Mouse (Mus musculus) naive thymus-derived CD4-positive, alpha-beta T cell, adult 5 months (primary cell): ENCODE results near the gene Cpne1. TPM values are rescaled to one million over a fixed set of nuclear protein-coding genes. Genes with fewer than 3 reads are reported as not detected.

Source experiments
- polyA plus RNA-seq: library from polyadenylated mRNA; unstranded; fragments of 100-300 nt; shearing (Covaris generic); gene quantifications from one replicate; pipeline ENCODE4 v1.2.1, GENCODE M21; 2017

Gene Cpne1
- 64.8 TPM for polyA plus RNA-seq

DNA sequence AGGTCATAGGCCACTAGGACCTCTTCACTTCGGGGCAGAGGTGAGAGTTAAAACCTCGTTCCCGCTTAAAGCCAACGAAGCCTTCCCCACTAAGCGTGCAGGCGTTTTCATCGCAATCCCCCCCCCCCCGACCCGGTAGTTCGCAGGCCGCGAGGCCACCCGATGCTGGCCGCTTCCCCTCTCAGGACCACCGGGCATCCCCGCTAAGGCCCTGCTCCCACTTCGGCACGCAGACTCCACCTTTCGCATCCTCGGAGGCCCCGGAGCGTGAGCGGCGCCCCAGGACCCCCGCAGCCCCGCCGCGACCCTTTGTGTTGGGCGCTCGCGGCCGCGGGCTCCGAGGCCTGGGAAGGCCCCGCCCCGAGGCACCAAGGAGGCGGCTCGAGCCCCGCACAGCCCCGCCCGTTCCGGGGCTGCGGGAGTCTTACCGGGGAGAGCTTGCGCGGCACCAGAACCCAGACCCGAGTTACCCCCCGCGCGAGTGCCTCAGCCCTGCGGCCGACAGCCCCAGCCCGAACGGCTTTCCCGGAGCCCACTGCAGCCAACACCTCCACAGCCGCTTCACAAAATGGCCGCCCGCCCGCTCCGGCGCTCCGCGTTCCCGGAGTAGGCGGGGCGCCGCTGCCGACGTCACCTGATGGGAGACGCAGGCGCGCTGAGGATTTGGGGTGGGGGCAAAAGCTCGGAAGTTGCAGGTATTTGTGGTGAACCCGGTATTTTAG is at the start of gene Cpne1, which contains the start of gene Rbm12:
Gene Cpne1 (minus strand): TSS at position 608 of the 722 bp plus-strand sequence.
Gene Rbm12 (minus strand): TSS at position 621 of the 722 bp plus-strand sequence.

GRCm38 (mm10) chr2:156143953-156144724 is 32.4 kb upstream of the Cpne1 start, which contains the start of the genes Romo1 and Nfs1:
Gene Romo1, plus strand, starts transcription at chr2:156144039.
Gene Nfs1, minus strand, starts transcription at chr2:156144186.

GRCm38 (mm10) chr2:156126992-156127391 is 15.2 kb upstream of the Cpne1 start, which contains the start of gene Gm28036:
Gene Gm28036, minus strand, starts transcription at chr2:156127092.

GRCm38 (mm10) chr2:156065099-156066041 is 46.4 kb downstream of the Cpne1 start, which contains the start of gene Spag4:
Gene Spag4, plus strand, starts transcription at chr2:156065175.

DNA sequence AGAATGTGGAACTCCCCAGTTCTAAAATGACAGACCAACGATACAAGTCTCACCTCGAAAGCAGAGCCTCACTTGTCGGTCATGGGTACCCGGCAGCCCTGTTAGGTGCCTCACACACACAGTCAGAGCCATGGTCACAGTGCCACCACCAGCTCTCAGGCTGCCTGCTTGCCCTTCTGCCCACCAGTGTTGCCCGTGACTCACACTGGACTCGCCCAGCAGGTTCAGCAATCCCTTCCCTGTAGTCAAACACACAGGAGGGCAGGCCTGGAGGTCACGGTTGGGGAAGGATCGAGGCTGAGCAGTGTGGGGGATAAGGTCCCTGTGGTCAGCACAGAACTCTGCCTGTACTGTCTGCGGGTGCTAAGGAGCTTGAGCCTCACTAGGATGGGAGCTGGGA is 58.9 kb downstream of the Cpne1 start, which contains the start of gene Fer1l4:
Gene Fer1l4 (minus strand): TSS at position 132 of the 400 bp plus-strand sequence.

Other genes with a start within 250 kb of the Cpne1 start
- gene Uqcc1, start 181.7 kb downstream of the Cpne1 start, polyA plus RNA-seq: 45.5 TPM
- gene Gm15557, start 171.2 kb downstream of the Cpne1 start, polyA plus RNA-seq: not detected
- gene Gdf5, start 166.6 kb downstream of the Cpne1 start, polyA plus RNA-seq: not detected
- gene Cep250, start 155.5 kb downstream of the Cpne1 start, polyA plus RNA-seq: 19.3 TPM
- gene 6430550D23Rik, start 104.0 kb downstream of the Cpne1 start, polyA plus RNA-seq: 2.7 TPM
- 78.5 TPM for gene Ergic3, start 103.9 kb downstream of the Cpne1 start, polyA plus RNA-seq
- gene Fer1l4, start 59.0 kb downstream of the Cpne1 start, polyA plus RNA-seq: not detected
- gene Spag4, start 46.8 kb downstream of the Cpne1 start, polyA plus RNA-seq: 3.5 TPM
- gene Rbm12, start within 50 bp of the Cpne1 start, polyA plus RNA-seq: 54.4 TPM
- 24.9 TPM for gene Gm28036, start 15.1 kb upstream of the Cpne1 start, polyA plus RNA-seq
- gene Romo1, start 32.1 kb upstream of the Cpne1 start, polyA plus RNA-seq: 119 TPM
- gene Nfs1, start 32.2 kb upstream of the Cpne1 start, polyA plus RNA-seq: 38.9 TPM
- 1,761 TPM for gene Rbm39, start 68.3 kb upstream of the Cpne1 start, polyA plus RNA-seq
- 97.4 TPM for gene Phf20, start 84.5 kb upstream of the Cpne1 start, polyA plus RNA-seq
- 4.4 TPM for gene Cnbd2, start 200.3 kb upstream of the Cpne1 start, polyA plus RNA-seq
- gene Scand1, start 200.7 kb upstream of the Cpne1 start, polyA plus RNA-seq: 97.1 TPM